Mouse (Mus musculus): ENCODE measurements around the gene Arl11. TPM values are rescaled to one million over a fixed set of nuclear protein-coding genes. Genes with fewer than 3 reads are reported as not detected.

Gene Arl11
- total and polyA plus RNA-seq, 3 experiments: 0.42 to 0.80 (median 0.75) TPM

DNA sequence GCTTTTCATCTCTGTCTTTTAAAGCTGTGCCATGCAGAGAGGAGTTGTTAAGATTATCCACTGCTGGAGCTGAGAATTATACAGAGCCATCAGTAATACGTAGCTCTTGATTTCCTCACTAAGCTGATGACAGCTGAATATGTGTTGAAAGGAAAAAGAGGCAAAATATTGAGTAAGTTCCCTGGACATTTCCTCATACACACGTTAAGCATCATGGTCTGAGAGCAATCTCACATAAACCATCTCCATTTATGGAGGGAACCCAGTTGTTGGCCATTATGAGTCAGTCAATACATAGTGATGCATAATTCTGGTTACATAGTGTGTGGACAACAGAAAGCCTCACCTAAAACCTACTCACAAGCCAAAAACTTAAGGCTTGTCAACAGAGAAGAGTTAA lies 7.1 kb upstream of the Arl11 start:
- Histone ChIP-seq H3K27me3 (ENCODE audit: control insufficient read depth, insufficient read depth, low read length) (no peaks in the 10 kb centered on the region), H3K4me3 (no peak overlapping the region), H3K79me2 (replicated peaks; ENCODE audit: control insufficient read depth, insufficient read depth, low read length) (no peaks in the 10 kb centered on the region), H3K4me1 (ENCODE audit: control insufficient read depth, insufficient read depth, low read length) (no peaks in the 10 kb centered on the region), H3K36me3 (ENCODE audit: control insufficient read depth, insufficient read depth, low read length) (no peaks in the 10 kb centered on the region), H3K27ac (no peak overlapping the region), H3K9ac (ENCODE audit: low read depth, low read length) (no peak overlapping the region)
- no peak for DNase-seq
- WGBS: 46% methylated on average over 2 of the region's 2 CpGs
- no peak for TF ChIP-seq POLR2A (IDR thresholded peaks at IDR 0.05; ENCODE audit: insufficient read depth, low read depth, low read length)
- intact Hi-C loops (cut with DNase I): no loop called here

DNA sequence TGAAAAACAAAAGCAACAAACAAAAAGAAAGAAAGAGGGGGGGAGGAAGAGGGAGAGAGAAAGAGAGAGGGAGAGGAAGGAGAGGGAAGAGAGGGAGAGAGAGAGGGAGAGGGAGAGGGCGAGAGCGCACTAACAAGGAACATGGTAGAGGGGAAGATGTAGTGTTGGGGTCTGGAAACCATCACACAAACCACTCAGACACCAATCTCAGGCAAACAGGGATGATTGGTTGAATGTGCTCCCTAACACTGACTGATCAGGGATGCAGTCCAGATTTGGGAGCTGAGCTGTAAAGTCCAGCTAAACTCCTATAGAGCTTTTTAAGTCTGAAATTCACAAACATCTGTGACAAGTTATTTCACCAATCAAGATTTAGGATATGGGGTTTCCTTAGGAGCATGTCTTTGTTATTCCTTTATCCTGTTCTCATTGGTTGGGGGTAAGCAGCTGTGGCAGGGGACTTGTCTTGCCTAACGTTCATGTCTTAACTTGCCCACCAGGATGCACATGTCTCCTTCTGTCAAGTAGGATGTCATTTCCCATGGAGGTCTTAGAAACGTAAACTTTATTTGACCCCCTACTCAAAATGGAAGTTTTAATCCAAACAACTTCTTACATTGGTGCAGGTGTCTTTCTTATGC lies 5.5 kb upstream of the Arl11 start:
- intact Hi-C loops (cut with DNase I): no loop called here

GRCm38 (mm10) chr14:61310036-61310772 lies 651 bp downstream of the Arl11 start:
- Histone ChIP-seq H3K27ac (no peak overlapping the region), H3K4me1 (ENCODE audit: control insufficient read depth, insufficient read depth, low read length) (no peaks in the 10 kb centered on the region), H3K4me3 (no peak overlapping the region), H3K9ac (ENCODE audit: low read depth, low read length) (no peak overlapping the region), H3K36me3 (ENCODE audit: control insufficient read depth, insufficient read depth, low read length) (no peaks in the 10 kb centered on the region), H3K27me3 (ENCODE audit: control insufficient read depth, insufficient read depth, low read length) (no peaks in the 10 kb centered on the region), H3K79me2 (replicated peaks; ENCODE audit: control insufficient read depth, insufficient read depth, low read length) (no peaks in the 10 kb centered on the region)
- TF ChIP-seq POLR2A (IDR thresholded peaks at IDR 0.05; ENCODE audit: insufficient read depth, low read depth, low read length) (no peak), CTCF (IDR thresholded peaks at IDR 0.05) (no peak), EP300 (IDR thresholded peaks at IDR 0.05; ENCODE audit: insufficient read depth, low read depth, low read length) (no peak)
- intact Hi-C loops (cut with DNase I): no loop called here
- WGBS: 49% methylated on average over 7 of the region's 7 CpGs
- DNase-seq: no peak

More for the DNA sequence above, 5.5 kb upstream of the Arl11 start:
- Histone ChIP-seq H3K4me1 (ENCODE audit: control insufficient read depth, insufficient read depth, low read length) (no peaks in the 10 kb centered on the region), H3K27me3 (ENCODE audit: control insufficient read depth, insufficient read depth, low read length) (no peaks in the 10 kb centered on the region), H3K36me3 (ENCODE audit: control insufficient read depth, insufficient read depth, low read length) (no peaks in the 10 kb centered on the region), H3K9ac (ENCODE audit: low read depth, low read length) (no peak overlapping the region), H3K27ac (no peak overlapping the region), H3K79me2 (replicated peaks; ENCODE audit: control insufficient read depth, insufficient read depth, low read length) (no peaks in the 10 kb centered on the region), H3K4me3 (no peak overlapping the region)
- DNase-seq: no peak
- TF ChIP-seq POLR2A (IDR thresholded peaks at IDR 0.05; ENCODE audit: insufficient read depth, low read depth, low read length) (no peak), EP300 (IDR thresholded peaks at IDR 0.05; ENCODE audit: insufficient read depth, low read depth, low read length) (no peak), CTCF (IDR thresholded peaks at IDR 0.05) (no peak)
- 72% methylated on average over 4 of the region's 4 CpGs for WGBS

DNA sequence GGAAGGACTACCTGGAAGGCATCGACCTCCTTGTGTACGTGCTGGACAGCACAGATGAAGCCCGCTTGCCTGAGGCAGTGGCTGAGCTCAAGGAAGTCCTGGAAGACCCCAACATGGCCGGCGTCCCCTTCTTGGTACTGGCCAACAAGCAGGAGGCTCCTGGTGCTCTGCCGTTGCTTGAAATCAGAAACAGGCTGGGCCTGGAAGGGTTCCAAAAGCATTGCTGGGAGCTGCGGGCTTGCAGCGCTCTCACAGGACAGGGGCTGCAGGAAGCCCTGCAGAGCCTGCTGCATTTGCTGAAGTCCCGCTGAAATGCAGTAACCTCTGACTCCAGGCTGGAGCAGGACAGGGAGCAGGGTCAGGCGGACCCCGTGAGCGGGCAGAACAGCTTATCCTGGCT lies 1.4 kb downstream of the Arl11 start:
- Histone ChIP-seq H3K27me3 (ENCODE audit: control insufficient read depth, insufficient read depth, low read length) (no peaks in the 10 kb centered on the region), H3K36me3 (ENCODE audit: control insufficient read depth, insufficient read depth, low read length) (no peaks in the 10 kb centered on the region), H3K4me3 (no peak overlapping the region), H3K27ac (no peak overlapping the region), H3K9ac (ENCODE audit: low read depth, low read length) (no peak overlapping the region), H3K4me1 (ENCODE audit: control insufficient read depth, insufficient read depth, low read length) (no peaks in the 10 kb centered on the region), H3K79me2 (replicated peaks; ENCODE audit: control insufficient read depth, insufficient read depth, low read length) (no peaks in the 10 kb centered on the region)
- 37% methylated on average over 12 of the region's 12 CpGs for WGBS
- no peak for TF ChIP-seq EP300 (IDR thresholded peaks at IDR 0.05; ENCODE audit: insufficient read depth, low read depth, low read length)
- no peak for TF ChIP-seq POLR2A (IDR thresholded peaks at IDR 0.05; ENCODE audit: insufficient read depth, low read depth, low read length)
- no peak for TF ChIP-seq CTCF (IDR thresholded peaks at IDR 0.05)
- peak in 1 of 2 experiments; percentile 24 for DNase-seq
- intact Hi-C loops (cut with DNase I): no loop called here

DNA sequence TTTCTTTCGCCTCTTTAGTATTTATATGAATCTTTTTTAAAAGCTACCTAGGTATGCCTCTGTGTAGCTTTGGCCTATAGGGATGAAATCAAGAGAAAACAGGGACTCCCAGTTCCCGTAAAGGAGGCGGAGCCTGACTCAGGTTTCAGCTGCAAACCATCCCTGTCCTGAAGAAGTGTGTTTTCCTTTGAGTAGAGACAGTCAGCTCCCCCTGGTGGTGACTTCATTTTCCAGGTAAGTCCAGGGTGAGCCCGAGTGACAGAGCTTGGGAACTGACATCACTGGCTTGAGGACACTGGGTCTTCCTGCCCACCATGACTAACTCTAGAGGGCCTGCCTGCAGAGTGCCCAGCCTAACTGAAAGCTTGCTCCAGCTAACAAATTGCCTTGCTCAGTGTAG lies 7.3 kb downstream of the Arl11 start:
- intact Hi-C loops (cut with DNase I): no loop called here
- DNase-seq: peak in 1 of 2 experiments; percentile 31
- no peak for TF ChIP-seq POLR2A (IDR thresholded peaks at IDR 0.05; ENCODE audit: insufficient read depth, low read depth, low read length)
- TF ChIP-seq CTCF (IDR thresholded peaks at IDR 0.05): peak; percentile 79
- no peak for TF ChIP-seq EP300 (IDR thresholded peaks at IDR 0.05; ENCODE audit: insufficient read depth, low read depth, low read length)

GRCm38 (mm10) chr14:61320765-61321164 lies 11.2 kb downstream of the Arl11 start:
- no peaks in the 10 kb centered on the region for H3K79me2 ChIP-seq (replicated peaks; ENCODE audit: control insufficient read depth, insufficient read depth, low read length)
- H3K27ac ChIP-seq: no peak overlapping the region
- H3K4me1 ChIP-seq (ENCODE audit: control insufficient read depth, insufficient read depth, low read length): no peaks in the 10 kb centered on the region
- no peaks in the 10 kb centered on the region for H3K36me3 ChIP-seq (ENCODE audit: control insufficient read depth, insufficient read depth, low read length)
- H3K9ac ChIP-seq (ENCODE audit: low read depth, low read length): no peak overlapping the region
- intact Hi-C loops (cut with DNase I): no loop called here
- 100% methylated on average over 1 of the region's 1 CpGs for WGBS
- H3K4me3 ChIP-seq: no peak overlapping the region
- H3K27me3 ChIP-seq (ENCODE audit: control insufficient read depth, insufficient read depth, low read length): no peaks in the 10 kb centered on the region
- DNase-seq: no peak
- TF ChIP-seq EP300 (IDR thresholded peaks at IDR 0.05; ENCODE audit: insufficient read depth, low read depth, low read length) (no peak), CTCF (IDR thresholded peaks at IDR 0.05) (no peak), POLR2A (IDR thresholded peaks at IDR 0.05; ENCODE audit: insufficient read depth, low read depth, low read length) (no peak)

More for the DNA sequence above, 7.3 kb downstream of the Arl11 start:
- Histone ChIP-seq H3K79me2 (replicated peaks; ENCODE audit: control insufficient read depth, insufficient read depth, low read length) (no peaks in the 10 kb centered on the region), H3K4me1 (ENCODE audit: control insufficient read depth, insufficient read depth, low read length) (no peaks in the 10 kb centered on the region), H3K27me3 (ENCODE audit: control insufficient read depth, insufficient read depth, low read length) (no peaks in the 10 kb centered on the region), H3K4me3 (no peak overlapping the region), H3K36me3 (ENCODE audit: control insufficient read depth, insufficient read depth, low read length) (no peaks in the 10 kb centered on the region), H3K9ac (ENCODE audit: low read depth, low read length) (no peak overlapping the region), H3K27ac (no peak overlapping the region)
- WGBS: 32% methylated on average over 4 of the region's 4 CpGs
